Mouse (Mus musculus): ENCODE results near the gene Rgs5. TPM values are rescaled to one million over a fixed set of nuclear protein-coding genes. Genes with fewer than 3 reads are reported as not detected.

Gene Rgs5
- polyA plus RNA-seq, 1 experiment from 2014 or later, result 2.6 TPM

GRCm38 (mm10) chr1:169697236-169697635, 41.9 kb downstream of the Rgs5 start:
- H3K4me1 ChIP-seq (replicated peaks; ENCODE audit: control insufficient read depth, insufficient read depth, low read length), result no peaks in the 10 kb centered on the region
- WGBS, result 83% methylated on average over 4 of the region's 4 CpGs

GRCm38 (mm10) chr1:169699184-169699583, 43.9 kb downstream of the Rgs5 start:
- Histone ChIP-seq H3K4me1 (replicated peaks; ENCODE audit: control insufficient read depth, insufficient read depth, low read length) (no peaks in the 10 kb centered on the region), H3K4me2 (ENCODE audit: low read depth, low read length, severe bottlenecking) (no peak overlapping the region), H3K9me3 (ENCODE audit: control insufficient read depth, low read length) (no peaks in the 10 kb centered on the region), H3K36me3 (ENCODE audit: control insufficient read depth, insufficient read depth, low read length) (no peaks in the 10 kb centered on the region), H3K4me3 (ENCODE audit: low read depth, low read length) (no peak overlapping the region), H3K9ac (ENCODE audit: low read length) (no peak overlapping the region), H3K27me3 (ENCODE audit: control insufficient read depth, insufficient read depth, low read length) (no peaks in the 10 kb centered on the region), H3K27ac (ENCODE audit: low read depth, low read length) (no peak overlapping the region)
- DNase-seq (ENCODE audit: low spot score) (no peak), ATAC-seq (replicated peaks; ENCODE audit: low FRiP score) (no peak)
- 88% methylated on average over 2 of the region's 2 CpGs for WGBS

More at GRCm38 (mm10) chr1:169697236-169697635, 41.9 kb downstream of the Rgs5 start:
- H3K27ac ChIP-seq (ENCODE audit: low read depth, low read length), result no peak overlapping the region
- H3K4me3 ChIP-seq (ENCODE audit: low read depth, low read length), result no peak overlapping the region
- H3K27me3 ChIP-seq (ENCODE audit: control insufficient read depth, insufficient read depth, low read length), result no peaks in the 10 kb centered on the region
- H3K9me3 ChIP-seq (ENCODE audit: control insufficient read depth, low read length), result no peaks in the 10 kb centered on the region
- ATAC-seq (replicated peaks; ENCODE audit: low FRiP score), result no peak
- no peak for DNase-seq (ENCODE audit: low spot score)
- no peak overlapping the region for H3K9ac ChIP-seq (ENCODE audit: low read length)
- H3K4me2 ChIP-seq (ENCODE audit: low read depth, low read length, severe bottlenecking), result no peak overlapping the region
- H3K36me3 ChIP-seq (ENCODE audit: control insufficient read depth, insufficient read depth, low read length), result no peaks in the 10 kb centered on the region

- ATAC-seq (replicated peaks; ENCODE audit: low FRiP score), result no peak
- H3K27ac ChIP-seq (ENCODE audit: low read depth, low read length), result no peak overlapping the region
- H3K4me2 ChIP-seq (ENCODE audit: low read depth, low read length, severe bottlenecking), result no peak overlapping the region
- no peaks in the 10 kb centered on the region for H3K36me3 ChIP-seq (ENCODE audit: control insufficient read depth, insufficient read depth, low read length)
- no peaks in the 10 kb centered on the region for H3K9me3 ChIP-seq (ENCODE audit: control insufficient read depth, low read length)
- H3K4me1 ChIP-seq (replicated peaks; ENCODE audit: control insufficient read depth, insufficient read depth, low read length), result no peaks in the 10 kb centered on the region
- no peaks in the 10 kb centered on the region for H3K27me3 ChIP-seq (ENCODE audit: control insufficient read depth, insufficient read depth, low read length)
- H3K4me3 ChIP-seq (ENCODE audit: low read depth, low read length), result no peak overlapping the region
- 91% methylated on average over 4 of the region's 4 CpGs for WGBS
- no peak for DNase-seq (ENCODE audit: low spot score)
- no peak overlapping the region for H3K9ac ChIP-seq (ENCODE audit: low read length)
Observed at GRCm38 (mm10) chr1:169704395-169705087, 49.2 kb downstream of the Rgs5 start.

GRCm38 (mm10) chr1:169721836-169722235, 66.5 kb downstream of the Rgs5 start:
- no peak overlapping the region for H3K4me3 ChIP-seq (ENCODE audit: low read depth, low read length)
- no peaks in the 10 kb centered on the region for H3K4me1 ChIP-seq (replicated peaks; ENCODE audit: control insufficient read depth, insufficient read depth, low read length)
- ATAC-seq (replicated peaks; ENCODE audit: low FRiP score), result no peak
- H3K9me3 ChIP-seq (ENCODE audit: control insufficient read depth, low read length), result no peaks in the 10 kb centered on the region
- H3K36me3 ChIP-seq (ENCODE audit: control insufficient read depth, insufficient read depth, low read length), result no peaks in the 10 kb centered on the region
- no peak overlapping the region for H3K27ac ChIP-seq (ENCODE audit: low read depth, low read length)
- H3K4me2 ChIP-seq (ENCODE audit: low read depth, low read length, severe bottlenecking), result no peak overlapping the region
- 78% methylated on average over 2 of the region's 2 CpGs for WGBS
- no peak for DNase-seq (ENCODE audit: low spot score)
- H3K9ac ChIP-seq (ENCODE audit: low read length), result no peak overlapping the region
- H3K27me3 ChIP-seq (ENCODE audit: control insufficient read depth, insufficient read depth, low read length), result no peaks in the 10 kb centered on the region

- no peak overlapping the region for H3K4me3 ChIP-seq (ENCODE audit: low read depth, low read length)
- 70% methylated on average over 3 of the region's 3 CpGs for WGBS
- H3K9ac ChIP-seq (ENCODE audit: low read length), result no peak overlapping the region
- no peaks in the 10 kb centered on the region for H3K36me3 ChIP-seq (ENCODE audit: control insufficient read depth, insufficient read depth, low read length)
- no peak for DNase-seq (ENCODE audit: low spot score)
- no peaks in the 10 kb centered on the region for H3K9me3 ChIP-seq (ENCODE audit: control insufficient read depth, low read length)
- no peak overlapping the region for H3K27ac ChIP-seq (ENCODE audit: low read depth, low read length)
- no peak for ATAC-seq (replicated peaks; ENCODE audit: low FRiP score)
- H3K27me3 ChIP-seq (ENCODE audit: control insufficient read depth, insufficient read depth, low read length), result no peaks in the 10 kb centered on the region
- H3K4me2 ChIP-seq (ENCODE audit: low read depth, low read length, severe bottlenecking), result no peak overlapping the region
- no peaks in the 10 kb centered on the region for H3K4me1 ChIP-seq (replicated peaks; ENCODE audit: control insufficient read depth, insufficient read depth, low read length)
Observed at GRCm38 (mm10) chr1:169726319-169726718, 71.0 kb downstream of the Rgs5 start.

- no peaks in the 10 kb centered on the region for H3K27me3 ChIP-seq (ENCODE audit: control insufficient read depth, insufficient read depth, low read length)
- 69% methylated on average over 7 of the region's 7 CpGs for WGBS
- no peaks in the 10 kb centered on the region for H3K9me3 ChIP-seq (ENCODE audit: control insufficient read depth, low read length)
- H3K4me2 ChIP-seq (ENCODE audit: low read depth, low read length, severe bottlenecking), result no peak overlapping the region
- H3K4me3 ChIP-seq (ENCODE audit: low read depth, low read length), result no peak overlapping the region
- H3K4me1 ChIP-seq (replicated peaks; ENCODE audit: control insufficient read depth, insufficient read depth, low read length), result no peaks in the 10 kb centered on the region
- no peaks in the 10 kb centered on the region for H3K36me3 ChIP-seq (ENCODE audit: control insufficient read depth, insufficient read depth, low read length)
- DNase-seq (ENCODE audit: low spot score) (no peak), ATAC-seq (replicated peaks; ENCODE audit: low FRiP score) (no peak)
- no peak overlapping the region for H3K9ac ChIP-seq (ENCODE audit: low read length)
- no peak overlapping the region for H3K27ac ChIP-seq (ENCODE audit: low read depth, low read length)
Observed at GRCm38 (mm10) chr1:169730599-169731100, 75.3 kb downstream of the Rgs5 start.

- Histone ChIP-seq H3K9me3 (ENCODE audit: control insufficient read depth, low read length) (no peaks in the 10 kb centered on the region), H3K4me2 (ENCODE audit: low read depth, low read length, severe bottlenecking) (no peak overlapping the region), H3K4me3 (ENCODE audit: low read depth, low read length) (no peak overlapping the region), H3K36me3 (ENCODE audit: control insufficient read depth, insufficient read depth, low read length) (no peaks in the 10 kb centered on the region), H3K9ac (ENCODE audit: low read length) (no peak overlapping the region), H3K27ac (ENCODE audit: low read depth, low read length) (no peak overlapping the region), H3K4me1 (replicated peaks; ENCODE audit: control insufficient read depth, insufficient read depth, low read length) (no peaks in the 10 kb centered on the region), H3K27me3 (ENCODE audit: control insufficient read depth, insufficient read depth, low read length) (no peaks in the 10 kb centered on the region)
- ATAC-seq (replicated peaks; ENCODE audit: low FRiP score) (no peak), DNase-seq (ENCODE audit: low spot score) (no peak)
- WGBS, result 88% methylated on average over 6 of the region's 6 CpGs
Observed at GRCm38 (mm10) chr1:169736139-169736538, 80.8 kb downstream of the Rgs5 start.

GRCm38 (mm10) chr1:169737231-169737630, 81.9 kb downstream of the Rgs5 start:
- no peaks in the 10 kb centered on the region for H3K4me1 ChIP-seq (replicated peaks; ENCODE audit: control insufficient read depth, insufficient read depth, low read length)
- H3K36me3 ChIP-seq (ENCODE audit: control insufficient read depth, insufficient read depth, low read length), result no peaks in the 10 kb centered on the region
- H3K4me3 ChIP-seq (ENCODE audit: low read depth, low read length), result no peak overlapping the region
- no peak for ATAC-seq (replicated peaks; ENCODE audit: low FRiP score)
- H3K4me2 ChIP-seq (ENCODE audit: low read depth, low read length, severe bottlenecking), result no peak overlapping the region
- WGBS, result 84% methylated on average over 6 of the region's 6 CpGs
- no peak for DNase-seq (ENCODE audit: low spot score)
- H3K9ac ChIP-seq (ENCODE audit: low read length), result no peak overlapping the region
- H3K27me3 ChIP-seq (ENCODE audit: control insufficient read depth, insufficient read depth, low read length), result no peaks in the 10 kb centered on the region
- no peaks in the 10 kb centered on the region for H3K9me3 ChIP-seq (ENCODE audit: control insufficient read depth, low read length)
- no peak overlapping the region for H3K27ac ChIP-seq (ENCODE audit: low read depth, low read length)

GRCm38 (mm10) chr1:169741147-169741546, 85.8 kb downstream of the Rgs5 start:
- no peaks in the 10 kb centered on the region for H3K4me1 ChIP-seq (replicated peaks; ENCODE audit: control insufficient read depth, insufficient read depth, low read length)
- no peak for DNase-seq (ENCODE audit: low spot score)
- no peak for ATAC-seq (replicated peaks; ENCODE audit: low FRiP score)
- no peaks in the 10 kb centered on the region for H3K36me3 ChIP-seq (ENCODE audit: control insufficient read depth, insufficient read depth, low read length)
- no peak overlapping the region for H3K27ac ChIP-seq (ENCODE audit: low read depth, low read length)
- 91% methylated on average over 5 of the region's 5 CpGs for WGBS
- no peaks in the 10 kb centered on the region for H3K27me3 ChIP-seq (ENCODE audit: control insufficient read depth, insufficient read depth, low read length)
- no peaks in the 10 kb centered on the region for H3K9me3 ChIP-seq (ENCODE audit: control insufficient read depth, low read length)
- H3K4me2 ChIP-seq (ENCODE audit: low read depth, low read length, severe bottlenecking), result no peak overlapping the region
- H3K9ac ChIP-seq (ENCODE audit: low read length), result no peak overlapping the region
- no peak overlapping the region for H3K4me3 ChIP-seq (ENCODE audit: low read depth, low read length)
